Mouse (Mus musculus) testis, adult 2 months (tissue): Measurements from ENCODE around the gene Dusp3. TPM values are rescaled to one million over a fixed set of nuclear protein-coding genes. Genes with fewer than 3 reads are reported as not detected.
"Not testable (repeated sequence)": the region's sequence is repeated elsewhere in the genome, so short reads cannot be mapped to it uniquely, and the experiment has no call there.

Experiments used
- H3K27ac ChIP-seq: fragments of 200-500 bp; 2 replicates; pipeline ENCODE4 v1.5.1; 2012; ENCODE audit warnings: low read depth, low read length; ENCODE audit not compliant: control insufficient read depth, insufficient read depth
- H3K27me3 ChIP-seq: fragments of 200-500 bp; 2 replicates; pipeline ENCODE4 v1.6.1; 2012; ENCODE audit warnings: mild to moderate bottlenecking, low read length, moderate library complexity; ENCODE audit not compliant: control insufficient read depth, insufficient read depth
- H3K36me3 ChIP-seq: fragments of 200-500 bp; 2 replicates; pipeline ENCODE4 v1.6.1; 2012; ENCODE audit warnings: mild to moderate bottlenecking, low read length; ENCODE audit not compliant: control insufficient read depth, insufficient read depth
- H3K4me1 ChIP-seq: fragments of 200-500 bp; 2 replicates; pipeline ENCODE4 v1.6.1; 2012; ENCODE audit warnings: low read length; ENCODE audit not compliant: control insufficient read depth, insufficient read depth
- H3K4me3 ChIP-seq: fragments of 200-500 bp; 2 replicates; pipeline ENCODE4 v1.5.1; 2012; ENCODE audit warnings: low read depth, mild to moderate bottlenecking, low read length, moderate library complexity, mixed read lengths; ENCODE audit not compliant: control insufficient read depth
- CTCF ChIP-seq: fragments of 200-500 bp; IDR thresholded peaks from 2 replicates; pipeline ENCODE4 v1.5.1; 2012; ENCODE audit warnings: low read depth, mild to moderate bottlenecking, inconsistent platforms, low read length, moderate library complexity; ENCODE audit not compliant: control insufficient read depth, insufficient read depth, insufficient replicate concordance
- POLR2A ChIP-seq: fragments of 200-500 bp; IDR thresholded peaks from 2 replicates; pipeline ENCODE4 v1.6.1; 2012; ENCODE audit warnings: low read depth, mild to moderate bottlenecking, inconsistent platforms, low read length, moderate library complexity; ENCODE audit not compliant: control insufficient read depth
- polyA plus RNA-seq: library from polyadenylated mRNA; depleted of rRNA; stranded (reverse); fragments of >200 nt; gene quantifications from 2 replicates; pipeline ENCODE4 v1.2.3, GENCODE M21; 2012

Gene Dusp3
- polyA plus RNA-seq, 1 experiment: 266 TPM

- TF ChIP-seq POLR2A: no peak
- no peak for TF ChIP-seq CTCF
- Histone ChIP-seq H3K27me3 (no peaks in the 10 kb centered on the region), H3K36me3 (no peaks in the 10 kb centered on the region), H3K4me1 (no peaks in the 10 kb centered on the region), H3K27ac (no peak overlapping the region), H3K4me3 (no peak overlapping the region)
Measured at GRCm38 (mm10) chr11:101995938-101996337, 9.1 kb upstream of the Dusp3 start.

DNA sequence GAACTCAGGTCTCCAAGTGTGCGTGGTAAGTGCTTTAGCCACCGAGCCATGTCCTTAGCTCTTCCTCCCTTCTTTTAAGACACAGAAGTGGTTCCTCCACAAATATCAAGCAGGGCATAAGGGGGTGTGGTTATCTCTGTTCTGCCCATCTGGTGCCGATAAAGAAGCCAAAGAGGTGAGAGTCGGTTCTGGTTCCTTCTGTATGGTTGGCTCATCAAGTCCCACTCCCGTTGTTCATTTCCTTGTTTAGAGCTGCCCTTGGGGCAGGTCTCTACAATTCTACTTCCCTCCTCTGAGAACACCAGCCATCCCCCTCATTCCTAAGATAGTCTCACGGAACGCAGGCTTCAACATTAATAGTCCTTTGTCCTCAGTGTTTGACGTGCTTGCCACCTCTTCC lies 7.3 kb upstream of the Dusp3 start:
- no peaks in the 10 kb centered on the region for H3K4me1 ChIP-seq

GRCm38 (mm10) chr11:101992411-101992810 lies 5.6 kb upstream of the Dusp3 start:
- H3K27ac ChIP-seq: no peak overlapping the region
- TF ChIP-seq CTCF: no peak
- TF ChIP-seq POLR2A: no peak
- no peaks in the 10 kb centered on the region for H3K36me3 ChIP-seq
- H3K4me3 ChIP-seq: no peak overlapping the region
- H3K4me1 ChIP-seq: no peaks in the 10 kb centered on the region
- no peaks in the 10 kb centered on the region for H3K27me3 ChIP-seq

More for the DNA sequence above, 7.3 kb upstream of the Dusp3 start:
- Histone ChIP-seq H3K27me3 (no peaks in the 10 kb centered on the region), H3K27ac (peak overlapping the region; percentile 55; the same call in 1 of the 2 replicates), H3K36me3 (no peaks in the 10 kb centered on the region), H3K4me3 (no peak overlapping the region)
- no peak for TF ChIP-seq CTCF
- TF ChIP-seq POLR2A: no peak

GRCm38 (mm10) chr11:101991813-101992212 lies 5.0 kb upstream of the Dusp3 start:
- no peaks in the 10 kb centered on the region for H3K36me3 ChIP-seq
- H3K4me3 ChIP-seq: no peak overlapping the region
- H3K27ac ChIP-seq: no peak overlapping the region
- no peaks in the 10 kb centered on the region for H3K4me1 ChIP-seq
- TF ChIP-seq CTCF (no peak), POLR2A (no peak)
- H3K27me3 ChIP-seq: no peaks in the 10 kb centered on the region

GRCm38 (mm10) chr11:101990244-101990643 lies 3.4 kb upstream of the Dusp3 start:
- Histone ChIP-seq H3K27ac (no peak overlapping the region), H3K36me3 (no peaks in the 10 kb centered on the region), H3K4me3 (no peak overlapping the region), H3K4me1 (peaks cover 2% of the 10 kb centered on the region; the same call in 1 of the 2 replicates), H3K27me3 (no peaks in the 10 kb centered on the region)
- TF ChIP-seq CTCF: no peak
- no peak for TF ChIP-seq POLR2A

GRCm38 (mm10) chr11:101985990-101986389 lies 823 bp downstream of the Dusp3 start:
- no peaks in the 10 kb centered on the region for H3K27me3 ChIP-seq
- peaks cover 12% of the 10 kb centered on the region for H3K4me1 ChIP-seq
- no peaks in the 10 kb centered on the region for H3K36me3 ChIP-seq
- peak overlapping the region; percentile 84 for H3K4me3 ChIP-seq
- H3K27ac ChIP-seq: no peak overlapping the region
- TF ChIP-seq POLR2A: 0 out of 2 replicates have a peak, but pooled peaks have one; percentile 11
- peak; percentile 78; the same call in 1 of the 2 replicates for TF ChIP-seq CTCF

- H3K36me3 ChIP-seq, H3K27me3 ChIP-seq, H3K27ac ChIP-seq: not testable (repeated sequence)
- Histone ChIP-seq H3K4me1 (peaks cover 12% of the 10 kb centered on the region), H3K4me3 (peak overlapping the region; percentile 96)
Measured at GRCm38 (mm10) chr11:101985450-101985849, 1.4 kb downstream of the Dusp3 start.
